Mouse (Mus musculus) testis, adult 2 months (tissue): ENCODE measurements around the gene Pitpnm1.

ENCODE experiments used
- CTCF ChIP-seq: fragments of 200-500 bp; IDR thresholded peaks from 2 replicates; pipeline ENCODE4 v1.5.1; 2012; ENCODE audit warnings: low read depth, mild to moderate bottlenecking, inconsistent platforms, low read length, moderate library complexity; ENCODE audit not compliant: control insufficient read depth, insufficient read depth, insufficient replicate concordance
- POLR2A ChIP-seq: fragments of 200-500 bp; IDR thresholded peaks from 2 replicates; pipeline ENCODE4 v1.6.1; 2012; ENCODE audit warnings: low read depth, mild to moderate bottlenecking, inconsistent platforms, low read length, moderate library complexity; ENCODE audit not compliant: control insufficient read depth

- no peak for TF ChIP-seq POLR2A
- no peak for TF ChIP-seq CTCF
These were observed 17.4 kb upstream of the Pitpnm1 start for GRCm38 (mm10) chr19:4082219-4082965.
